Mouse (Mus musculus) CH12.LX (cell line): ENCODE results near the gene Il27ra. TPM values are rescaled to one million over a fixed set of nuclear protein-coding genes. Genes with fewer than 3 reads are reported as not detected.

ENCODE experiments used
- DNase-seq: peaks from one replicate; pipeline ENCODE4 v3.0.0-alpha.2; 2013; ENCODE audit errors: extremely low read depth
- H3K27ac ChIP-seq: 2 replicates; pipeline ENCODE4 v1.5.1; 2012; ENCODE audit warnings: low read depth, mild to moderate bottlenecking, control low read depth, moderate library complexity; ENCODE audit not compliant: insufficient read depth
- H3K27me3 ChIP-seq: replicated peaks from 2 replicates; pipeline ENCODE3; 2012; ENCODE audit warnings: inconsistent platforms
- H3K36me3 ChIP-seq, 2 experiments: replicated peaks in 1 of 2; 2 replicates each; pipeline versions ENCODE3 to v1.6.1; 2012; ENCODE audit warnings: inconsistent platforms in 1 of 2, low read length in 1 of 2, mild to moderate bottlenecking in 1 of 2, mixed read lengths in 1 of 2, moderate library complexity in 1 of 2; ENCODE audit not compliant: control insufficient read depth in 1 of 2, insufficient read depth in 1 of 2
- H3K4me1 ChIP-seq, 2 experiments: 2 replicates each; pipeline ENCODE4 v1.6.1; 2012; ENCODE audit warnings: inconsistent platforms in 1 of 2, moderate library complexity in 1 of 2; ENCODE audit not compliant: insufficient read depth in 2 of 2, control insufficient read depth in 1 of 2
- H3K4me2 ChIP-seq: 2 replicates; pipeline ENCODE4 v1.6.1; 2012; ENCODE audit warnings: low read depth, mild to moderate bottlenecking, control low read depth; ENCODE audit not compliant: poor library complexity, insufficient read depth, severe bottlenecking
- H3K4me3 ChIP-seq, 3 experiments: fragments of 150-350 bp in 1 of 3; sonication (generic) in 1 of 3; replicated peaks in 1 of 3; 2 replicates each; pipeline versions ENCODE3 to v1.5.1; 2011 to 2012; ENCODE audit warnings: low read depth in 2 of 3, low read length in 2 of 3, mild to moderate bottlenecking in 2 of 3, moderate library complexity in 2 of 3, control low read depth in 1 of 3, improper control_type of control experiment in 1 of 3, inconsistent platforms in 1 of 3, mixed read lengths in 1 of 3; ENCODE audit not compliant: poor library complexity in 1 of 3
- H3K79me2 ChIP-seq: replicated peaks from 2 replicates; pipeline ENCODE4 v1.6.1; 2012; ENCODE audit warnings: mild to moderate bottlenecking, moderate library complexity; ENCODE audit not compliant: control insufficient read depth, poor library complexity, insufficient read depth, severe bottlenecking; ENCODE audit errors: extremely low read depth
- H3K9ac ChIP-seq: 2 replicates; pipeline ENCODE4 v1.6.1; 2012; ENCODE audit warnings: low read depth, mild to moderate bottlenecking, control low read depth, moderate library complexity; ENCODE audit not compliant: insufficient read depth
- H3K9me3 ChIP-seq: replicated peaks from 2 replicates; pipeline ENCODE3; 2012; ENCODE audit warnings: low read length, inconsistent platforms, mixed read lengths
- BHLHE40 ChIP-seq: IDR thresholded peaks from 2 replicates; pipeline ENCODE4 v1.6.1; 2011; ENCODE audit warnings: mild to moderate bottlenecking, low read depth, low read length, improper control_type of control experiment
- CHD1 ChIP-seq: IDR thresholded peaks from 2 replicates; pipeline ENCODE4 v1.6.1; 2012; ENCODE audit warnings: low read depth, low read length, improper control_type of control experiment, inconsistent platforms
- CTCF ChIP-seq, 2 experiments: IDR thresholded peaks in 1 of 2; conservative IDR thresholded peaks in 1 of 2; 2 replicates each; pipeline ENCODE4 v1.5.1; 2011 to 2012; ENCODE audit warnings: low read depth in 2 of 2, low read length in 2 of 2, improper control_type of control experiment in 1 of 2, inconsistent platforms in 1 of 2, mild to moderate bottlenecking in 1 of 2, moderate library complexity in 1 of 2
- GABPA ChIP-seq: IDR thresholded peaks from 2 replicates; pipeline ENCODE4 v1.6.1; 2012; ENCODE audit warnings: low read depth, low read length, improper control_type of control experiment, inconsistent platforms; ENCODE audit not compliant: insufficient replicate concordance
- IRF4 ChIP-seq: IDR thresholded peaks from 2 replicates; pipeline ENCODE4 v1.6.1; 2014; ENCODE audit warnings: low read depth, mild to moderate bottlenecking, inconsistent platforms, low read length, improper control_type of control experiment
- JUN ChIP-seq: IDR thresholded peaks from 2 replicates; pipeline ENCODE4 v1.6.1; 2011; ENCODE audit warnings: low read depth, mild to moderate bottlenecking, low read length, improper control_type of control experiment, moderate library complexity; ENCODE audit not compliant: insufficient read depth
- KAT2A ChIP-seq: IDR thresholded peaks from 2 replicates; pipeline ENCODE4 v1.6.1; 2012; ENCODE audit warnings: low read length, improper control_type of control experiment, inconsistent platforms; ENCODE audit not compliant: insufficient replicate concordance
- MAFK ChIP-seq: IDR thresholded peaks from 2 replicates; pipeline ENCODE4 v1.6.1; 2011; ENCODE audit warnings: low read length, improper control_type of control experiment; ENCODE audit not compliant: insufficient replicate concordance
- MAX ChIP-seq: IDR thresholded peaks from 2 replicates; pipeline ENCODE4 v1.6.1; 2011; ENCODE audit warnings: low read length, improper control_type of control experiment
- MEF2A ChIP-seq: IDR thresholded peaks from 2 replicates; pipeline ENCODE4 v1.6.1; 2014; ENCODE audit warnings: low read depth, mild to moderate bottlenecking, inconsistent platforms, low read length, improper control_type of control experiment, borderline replicate concordance
- MXI1 ChIP-seq: IDR thresholded peaks from 2 replicates; pipeline ENCODE4 v1.6.1; 2011; ENCODE audit warnings: mild to moderate bottlenecking, low read depth, low read length, improper control_type of control experiment
- MYC ChIP-seq: IDR thresholded peaks from 2 replicates; pipeline ENCODE4 v1.6.1; 2011; ENCODE audit warnings: low read depth, mild to moderate bottlenecking, improper control_type of control experiment, low read length
- POLR2A ChIP-seq: IDR thresholded peaks from 2 replicates; pipeline ENCODE4 v1.6.1; 2011; ENCODE audit warnings: low read depth, mild to moderate bottlenecking, improper control_type of control experiment, low read length
- POLR2AphosphoS2 ChIP-seq: IDR thresholded peaks from 2 replicates; pipeline ENCODE4 v1.6.1; 2011; ENCODE audit warnings: low read depth, low read length, improper control_type of control experiment
- RAD21 ChIP-seq: IDR thresholded peaks from 2 replicates; pipeline ENCODE4 v1.6.1; 2011; ENCODE audit warnings: low read depth, mild to moderate bottlenecking, low read length, improper control_type of control experiment, moderate library complexity
- SIN3A ChIP-seq: IDR thresholded peaks from 2 replicates; pipeline ENCODE4 v1.6.1; 2012; ENCODE audit warnings: low read length, improper control_type of control experiment, inconsistent platforms
- SMC3 ChIP-seq: IDR thresholded peaks from 2 replicates; pipeline ENCODE4 v1.6.1; 2011; ENCODE audit warnings: low read depth, low read length, improper control_type of control experiment
- USF2 ChIP-seq: conservative IDR thresholded peaks from 2 replicates; pipeline ENCODE4 v1.6.1; 2011; ENCODE audit warnings: low read depth, low read length, improper control_type of control experiment
- ZC3H11A ChIP-seq: IDR thresholded peaks from 2 replicates; pipeline ENCODE4 v1.6.1; 2012; ENCODE audit warnings: low read depth, mild to moderate bottlenecking, inconsistent platforms, low read length, improper control_type of control experiment
- ZKSCAN1 ChIP-seq: IDR thresholded peaks from 2 replicates; pipeline ENCODE4 v1.6.1; 2012; ENCODE audit warnings: low read depth, inconsistent platforms, low read length, improper control_type of control experiment, borderline replicate concordance
- ZMIZ1 ChIP-seq: IDR thresholded peaks from 2 replicates; pipeline ENCODE4 v1.6.1; 2012; ENCODE audit warnings: low read depth, mild to moderate bottlenecking, inconsistent platforms, low read length, improper control_type of control experiment
- dilution Hi-C: fragments of 300-500 bp; cut with MboI; formaldehyde crosslinking; loops from 2 replicates; pipeline ENCODE4 v1.14.3; 2020; ENCODE audit warnings: low sequenced_read_pairs; ENCODE audit not compliant: extremely low pct_unique_long_range_greater_than_20kb, extremely low pct_ligation_motif_present
- in situ Hi-C: fragments of 300-500 bp; cut with MboI; formaldehyde crosslinking; loops from 3 replicates; pipeline ENCODE4 v1.14.3; 2019; ENCODE audit warnings: low sequenced_read_pairs, low pct_ligation_motif_present, low pct_unique_long_range_greater_than_20kb, mixed read lengths
- polyA plus RNA-seq: library from polyadenylated mRNA; unstranded; fragments of >175 nt; gene quantifications from 2 replicates; pipeline ENCODE4 v1.2.1, GENCODE M21; 2012; ENCODE audit warnings: low read depth; ENCODE audit not compliant: insufficient read length
- total RNA-seq, 2 experiments: library from RNA; depleted of rRNA; stranded (reverse); fragments of 300-350 nt in 1 of 2; fragments of >200 nt in 1 of 2; gene quantifications; 2 replicates each; pipeline ENCODE4 v1.2.3; 2012 to 2014

The Il27ra gene
- total and polyA plus RNA-seq, 3 experiments, result 1.4 to 2.4 (median 2.3) TPM

- H3K27me3 ChIP-seq, result peaks cover 9% of the 10 kb centered on the region
- H3K9me3 ChIP-seq, result peaks cover 3% of the 10 kb centered on the region
- peak overlapping the region; percentile 79 for H3K4me2 ChIP-seq
- TF ChIP-seq IRF4 (no peak), MXI1 (no peak), BHLHE40 (no peak), JUN (no peak), USF2 (no peak), GABPA (no peak), MEF2A (no peak), MAX (no peak), KAT2A (no peak), MYC (no peak), RAD21 (no peak), POLR2A (no peak), ZMIZ1 (no peak)
- no peak overlapping the region for H3K27ac ChIP-seq
- in situ Hi-C loops, result loop anchor here (25.0 kb wide), 1 partner anchor 294 kb away; no protein-coding TSS in a partner anchor
- H3K4me3 ChIP-seq, result peak overlapping the region in 2 of 3 experiments; percentile 5 to 66
- dilution Hi-C loops, result no loop called here
- no peak overlapping the region for H3K9ac ChIP-seq
- DNase-seq, result no peak
- no peaks in the 10 kb centered on the region for H3K79me2 ChIP-seq
- peaks cover 6 to 20% of the 10 kb centered on the region in 2 experiments for H3K4me1 ChIP-seq
- H3K36me3 ChIP-seq, result peaks cover 0 to 17% of the 10 kb centered on the region in 2 experiments
Observed at GRCm38 (mm10) chr8:84042948-84043342, 556 bp upstream of the Il27ra start.

- Histone ChIP-seq H3K79me2 (no peaks in the 10 kb centered on the region), H3K4me3 (no peak overlapping the region), H3K27me3 (peaks cover 4% of the 10 kb centered on the region), H3K4me2 (no peak overlapping the region), H3K9me3 (no peaks in the 10 kb centered on the region), H3K36me3 (peaks cover 0 to 31% of the 10 kb centered on the region in 2 experiments), H3K4me1 (peaks cover 6 to 20% of the 10 kb centered on the region in 2 experiments), H3K9ac (no peak overlapping the region), H3K27ac (no peak overlapping the region)
- TF ChIP-seq SMC3 (peak; percentile 91), POLR2A (no peak), MEF2A (no peak), SIN3A (no peak), ZC3H11A (peak; percentile 57), CHD1 (no peak), IRF4 (no peak), MAX (no peak), ZKSCAN1 (no peak), POLR2AphosphoS2 (no peak), BHLHE40 (no peak), GABPA (no peak), CTCF (conservative IDR thresholded peaks at IDR 0.05 in 1 of 2, IDR thresholded peaks at IDR 0.05 in 1 of 2; ENCODE audit: low read depth in 2 of 2, low read length in 2 of 2) (peak; percentile 73 to 93), MAFK (no peak), RAD21 (peak; percentile 90)
- dilution Hi-C loops, result no loop called here
- in situ Hi-C loops, result loop anchor here (5.0 to 25.0 kb wide), 2 partner anchors 133 to 298 kb away; no protein-coding TSS in a partner anchor
- peak; percentile 75 for DNase-seq
Observed at GRCm38 (mm10) chr8:84039050-84039449, 3.3 kb downstream of the Il27ra start.
